Mouse (Mus musculus) megakaryocyte-erythroid progenitor cell, adult 5-6 weeks (primary cell): ENCODE results near the gene Dpep3. TPM values are rescaled to one million over a fixed set of nuclear protein-coding genes. Genes with fewer than 3 reads are reported as not detected.
"Not testable (repeated sequence)": the region's sequence is repeated elsewhere in the genome, so short reads cannot be mapped to it uniquely, and the experiment has no call there.

ENCODE experiments used
- ATAC-seq: replicated peaks from 2 replicates; pipeline ENCODE4 v1.8.0; 2016; ENCODE audit warnings: mild to moderate bottlenecking, inconsistent platforms; ENCODE audit not compliant: severe bottlenecking, poor library complexity, low FRiP score, low TSS enrichment
- total RNA-seq, 2 experiments: library from RNA; stranded (forward) in 1 of 2; stranded (reverse) in 1 of 2; fragments of 200-1000, 215-1000 nt in 1 of 2; fragments of >200 nt in 1 of 2; fragmentation: Nextera tagmentation in 1 of 2; gene quantifications; 2 replicates each; pipeline ENCODE4 v1.2.3; 2014 to 2017

The Dpep3 gene
- total RNA-seq (2014; fragmentation: Nextera tagmentation) (not detected in 2 replicates), total RNA-seq (2017) (not detected in 2 replicates)

DNA sequence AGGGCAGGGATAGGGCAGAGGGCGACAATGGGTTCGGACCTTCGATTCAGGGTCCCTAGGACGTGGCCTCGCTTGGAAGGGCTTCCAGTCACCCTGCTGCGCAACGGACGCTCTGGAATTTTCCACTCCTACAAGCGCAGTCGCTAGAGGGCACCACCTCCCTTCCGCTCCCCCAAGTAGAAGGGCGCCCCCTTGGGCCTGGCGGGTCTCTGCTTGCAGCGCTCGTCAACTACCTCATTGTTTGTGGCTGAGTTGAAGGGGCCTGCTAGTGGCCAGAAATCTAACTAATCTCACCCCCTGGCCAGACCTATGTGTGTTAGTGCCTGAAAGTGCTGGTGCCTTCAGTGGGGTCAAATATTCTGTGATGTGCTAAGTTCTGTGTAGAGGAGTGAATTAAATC lies at the start of gene Dpep3:
TSS of gene Dpep3 (minus strand) at position 105 of the 400 bp plus-strand sequence.
- ATAC-seq = no peak

DNA sequence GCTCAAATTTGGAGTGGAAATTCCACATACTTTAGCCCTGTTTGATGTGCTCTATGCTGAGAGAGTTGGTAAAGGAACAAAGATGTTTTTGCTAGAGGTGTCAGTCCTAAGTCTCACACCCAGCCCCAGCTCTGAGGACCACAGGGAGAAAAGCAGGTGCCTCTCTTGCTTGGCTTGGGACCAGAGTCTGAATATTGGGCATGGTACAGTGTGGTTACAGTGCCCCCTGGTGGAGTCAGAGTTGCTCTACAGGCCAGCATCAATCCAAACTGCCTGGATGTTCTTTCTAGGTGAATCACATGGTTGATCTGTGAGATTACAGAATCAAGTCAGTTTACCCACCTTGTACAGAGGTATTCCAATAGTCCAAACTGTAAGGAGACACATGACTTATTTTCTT lies 43.3 kb upstream of the Dpep3 start:
- peak; percentile 85 for ATAC-seq

DNA sequence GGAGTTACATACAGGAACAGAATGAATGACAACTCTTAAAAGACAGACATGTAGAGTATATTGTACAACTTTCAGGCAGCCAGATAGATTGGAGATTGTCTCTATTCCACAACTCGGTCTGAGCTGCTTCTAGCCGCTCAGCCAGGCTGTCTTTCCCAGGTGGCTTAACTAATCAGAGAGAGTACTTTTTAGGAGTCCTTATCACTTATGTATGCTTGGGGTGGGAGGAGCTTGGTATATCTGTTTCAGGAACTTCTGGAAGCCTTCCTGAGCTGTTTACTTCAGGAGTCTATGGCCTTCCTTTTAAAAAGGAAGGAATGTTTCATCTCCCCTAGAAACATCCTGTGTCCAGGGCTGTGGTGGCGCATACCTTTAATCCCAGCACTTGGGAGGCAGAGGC lies 38.8 kb upstream of the Dpep3 start:
- no peak for ATAC-seq

DNA sequence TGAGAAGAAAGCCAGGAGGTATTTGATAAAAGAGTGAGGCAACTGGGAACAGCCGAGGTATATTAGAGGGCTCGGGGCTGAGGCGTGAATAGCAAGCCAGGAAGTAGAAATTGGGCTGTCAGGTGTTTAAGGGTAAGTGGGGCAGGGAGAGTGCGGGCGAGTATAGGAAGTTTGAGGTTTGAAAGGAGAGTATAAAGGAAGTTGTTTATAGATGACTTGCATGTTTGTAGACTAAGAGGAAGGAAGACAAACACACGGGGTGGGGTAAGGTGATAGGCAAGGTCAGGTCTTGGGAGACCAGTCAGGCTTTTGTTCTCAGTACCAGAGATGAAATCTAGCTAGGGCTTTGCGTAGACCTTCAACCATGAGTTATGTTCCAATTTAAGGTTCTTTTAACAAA lies 37.9 kb upstream of the Dpep3 start:
- ATAC-seq = no peak

DNA sequence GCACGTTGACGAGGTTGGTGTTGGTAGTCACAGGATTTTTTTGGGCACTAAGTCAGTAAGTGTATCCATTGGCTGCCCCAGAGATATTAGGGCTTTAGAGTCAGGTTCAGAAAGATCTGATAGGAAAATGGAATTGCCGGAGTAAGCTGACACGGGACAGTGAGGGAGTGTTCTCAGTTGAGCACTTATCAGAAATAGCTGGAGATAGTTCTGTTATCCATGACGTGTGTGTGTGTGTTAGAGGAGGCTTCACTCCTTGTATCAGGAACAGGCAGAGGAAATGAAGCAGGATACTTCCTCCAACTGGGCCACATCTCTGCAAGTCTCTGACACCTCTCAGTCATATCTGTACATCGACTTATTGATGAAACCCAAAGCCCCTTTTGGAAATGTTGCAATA lies 37.1 kb upstream of the Dpep3 start:
- peak; percentile 10; the same call in 1 of the 2 replicates for ATAC-seq

DNA sequence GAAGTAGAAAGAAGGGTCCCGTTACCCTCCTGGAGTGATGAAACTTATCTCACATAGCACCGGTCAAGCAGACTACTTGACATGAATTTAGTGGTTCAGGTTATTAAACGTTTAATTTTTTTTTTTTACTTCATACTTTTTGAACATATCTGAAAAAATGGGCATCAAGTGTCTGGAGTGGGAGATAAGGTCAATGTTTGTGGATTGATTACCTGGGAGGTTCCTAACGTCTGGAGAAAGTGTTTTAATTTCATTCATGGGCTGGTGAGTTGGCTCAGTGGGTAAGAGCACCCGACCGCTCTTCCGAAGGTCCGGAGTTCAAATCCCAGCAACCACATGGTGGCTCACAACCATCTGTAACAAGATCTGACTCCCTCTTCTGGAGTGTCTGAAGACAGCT lies 33.0 kb upstream of the Dpep3 start:
- not testable (repeated sequence) for ATAC-seq

DNA sequence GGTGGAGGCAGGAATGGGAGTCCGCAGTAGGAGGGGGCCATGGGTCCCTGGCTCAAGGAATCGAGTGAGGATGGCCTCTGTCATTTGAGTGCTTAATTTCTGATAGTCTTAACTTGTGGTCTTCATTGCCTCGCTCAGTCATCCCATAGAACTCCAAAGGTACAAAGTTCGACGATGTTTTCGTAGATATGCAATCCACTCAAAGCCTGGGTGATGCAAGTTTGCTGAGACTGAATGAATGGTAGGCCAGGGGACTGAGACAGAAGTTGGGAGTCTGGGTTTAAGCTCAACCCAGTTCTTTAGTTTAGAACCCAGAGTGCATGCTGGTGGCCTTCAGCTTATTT lies 32.4 kb upstream of the Dpep3 start, which contains the start of gene Ddx28:
TSS of gene Ddx28 (minus strand) at position 240 of the 344 bp plus-strand sequence.
- peak; percentile 15; the same call in 1 of the 2 replicates for ATAC-seq

DNA sequence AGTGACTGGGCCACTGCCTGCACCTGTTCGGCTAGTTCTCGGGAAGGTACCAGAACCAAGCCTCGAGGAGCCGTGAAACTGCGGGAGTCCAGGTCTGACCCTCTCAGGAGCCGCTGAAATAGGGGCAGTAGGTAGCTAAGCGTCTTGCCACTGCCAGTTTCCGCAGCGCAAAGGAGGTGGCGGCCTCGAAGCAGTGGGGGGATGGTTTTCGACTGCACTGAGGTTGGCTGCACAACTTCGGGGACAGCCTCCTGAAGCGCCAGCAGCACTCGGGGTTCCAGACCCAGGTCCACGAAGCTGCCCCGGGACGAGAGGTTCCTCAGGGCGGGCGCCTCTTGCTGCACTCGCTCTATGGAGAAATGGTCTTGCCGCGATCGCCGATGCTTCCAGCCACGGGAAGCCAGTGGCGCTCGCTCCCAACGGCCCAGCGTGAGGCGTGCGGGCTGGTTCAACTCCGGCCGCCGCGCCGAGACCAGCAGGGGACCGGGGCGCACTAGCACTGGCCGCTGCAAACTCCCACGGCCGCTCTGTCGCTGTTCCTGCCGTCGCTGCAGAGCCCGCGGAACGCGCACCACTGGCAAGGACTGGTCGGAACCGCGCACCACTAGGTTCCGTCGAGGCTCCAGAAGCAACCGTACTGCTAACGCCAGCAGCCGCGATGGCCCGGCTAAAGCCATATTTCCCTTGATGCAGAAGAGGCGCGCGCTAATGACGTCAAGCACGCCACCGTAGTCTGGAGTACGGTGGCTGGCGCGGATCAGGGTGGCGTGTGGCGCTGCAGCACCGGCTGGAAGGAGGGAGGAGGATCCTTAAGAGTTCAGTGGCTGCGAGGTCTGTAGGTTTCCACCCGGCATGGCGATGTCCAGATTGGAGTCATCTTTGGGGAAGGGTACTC lies 31.8 kb upstream of the Dpep3 start:
- peak; percentile 91 for ATAC-seq

DNA sequence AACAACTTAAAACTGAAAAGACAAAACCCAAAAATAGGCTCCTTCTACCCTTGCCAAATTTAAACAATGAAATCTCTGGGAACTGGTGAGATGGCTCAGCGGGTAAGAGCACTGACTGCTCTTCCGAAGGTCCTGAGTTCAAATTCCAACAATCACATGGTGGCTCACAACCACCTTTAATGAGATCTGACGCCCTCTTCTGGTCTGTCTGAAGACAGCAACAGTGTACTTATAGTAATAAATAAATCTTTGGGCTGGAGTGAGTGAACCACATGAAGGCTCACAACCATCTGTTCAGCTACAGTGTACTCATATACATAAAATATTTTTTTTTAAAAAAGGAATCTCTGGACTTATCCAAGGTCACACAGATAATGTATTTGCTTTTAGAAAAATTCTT lies 28.7 kb upstream of the Dpep3 start:
- ATAC-seq = not testable (repeated sequence)

DNA sequence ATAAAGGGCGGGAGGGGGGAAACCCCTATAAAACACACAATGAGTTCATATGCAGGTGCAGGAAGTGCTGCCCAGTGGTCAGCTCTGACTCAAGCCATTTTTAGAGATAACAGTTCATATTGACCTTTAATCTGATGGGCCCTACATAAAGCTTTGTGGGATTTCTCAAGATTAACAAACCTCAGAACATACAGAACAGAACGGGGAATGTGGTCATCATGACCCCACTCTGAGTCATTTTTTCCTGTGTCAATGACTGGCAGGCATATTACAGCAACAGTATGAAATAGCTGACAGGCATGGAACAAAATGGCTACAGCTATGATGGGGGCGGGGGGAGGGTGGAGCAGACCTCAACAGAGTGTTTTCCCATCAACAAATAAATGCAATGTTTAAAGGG lies 27.9 kb upstream of the Dpep3 start:
- ATAC-seq = no peak

DNA sequence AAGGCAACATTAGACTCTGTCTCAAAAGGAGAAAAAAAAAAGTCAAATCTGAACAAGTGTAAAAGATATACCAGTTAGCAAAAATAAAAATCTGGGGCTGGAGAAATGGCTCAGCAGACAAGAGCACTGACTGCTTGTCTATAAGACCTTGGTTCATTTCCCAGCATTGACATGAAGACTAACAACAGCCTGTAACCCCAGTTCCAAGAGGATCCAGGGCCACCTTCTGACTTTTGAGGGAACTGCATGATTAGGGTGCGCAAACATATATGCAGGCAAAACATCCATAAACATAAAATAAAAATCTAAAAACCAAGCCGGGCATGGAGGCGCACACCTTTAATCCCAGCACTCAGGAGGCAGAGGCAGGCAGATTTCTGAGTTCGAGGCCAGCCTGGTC lies 27.2 kb upstream of the Dpep3 start:
- ATAC-seq = no peak

DNA sequence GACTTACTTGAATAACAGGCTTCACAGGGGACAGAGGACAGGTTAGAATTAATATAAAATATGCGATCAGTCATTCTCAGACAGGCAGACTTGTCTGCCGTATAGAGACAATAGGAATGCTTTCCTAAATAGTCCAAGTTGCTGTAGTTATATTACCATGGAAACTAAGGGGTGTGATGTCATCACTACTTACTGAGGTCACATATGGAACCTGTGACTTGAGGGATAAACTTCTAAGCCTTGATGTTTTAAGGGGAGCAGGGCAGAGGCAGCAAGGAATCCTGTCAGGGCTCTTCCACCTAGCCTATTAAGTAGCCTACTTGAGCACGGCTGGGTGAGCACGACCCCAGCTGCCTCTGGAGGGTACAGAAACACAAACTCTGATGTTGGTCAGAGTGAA lies 26.6 kb upstream of the Dpep3 start, which contains the start of gene Dpep2nb:
TSS of gene Dpep2nb (minus strand) at position 101 of the 400 bp plus-strand sequence.
- ATAC-seq = no peak

DNA sequence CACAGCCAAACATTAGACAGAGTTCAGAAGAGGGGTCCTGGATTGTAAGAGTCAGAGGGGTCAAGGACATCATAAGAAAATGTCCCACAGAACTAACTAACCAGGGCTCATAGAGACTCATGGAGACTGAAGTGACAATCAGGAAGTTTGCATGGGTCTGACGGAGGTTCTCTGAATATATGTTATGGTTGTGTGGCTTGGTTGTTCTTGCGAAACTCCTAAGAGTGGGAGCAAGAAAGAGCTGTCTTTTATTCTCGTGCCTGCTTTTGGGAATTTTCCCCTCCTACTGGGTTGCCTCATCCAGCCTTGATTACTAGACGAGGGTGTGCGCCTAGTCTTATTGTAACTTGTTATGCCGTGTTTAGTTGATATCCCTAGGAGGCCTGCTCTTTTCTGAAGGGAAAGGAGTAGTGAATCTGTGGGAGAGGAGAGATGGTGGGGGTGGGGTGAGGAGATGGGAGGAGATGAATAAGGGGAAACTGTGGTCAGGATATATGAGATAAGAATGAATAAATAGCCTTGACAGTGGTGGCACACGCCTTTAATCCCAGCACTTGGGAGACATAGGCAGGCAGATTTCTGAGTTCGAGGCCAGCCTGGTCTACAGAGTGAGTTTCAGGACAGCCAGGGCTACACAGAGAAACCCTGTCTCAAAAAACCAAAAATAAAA lies 25.4 kb upstream of the Dpep3 start:
- ATAC-seq = no peak

DNA sequence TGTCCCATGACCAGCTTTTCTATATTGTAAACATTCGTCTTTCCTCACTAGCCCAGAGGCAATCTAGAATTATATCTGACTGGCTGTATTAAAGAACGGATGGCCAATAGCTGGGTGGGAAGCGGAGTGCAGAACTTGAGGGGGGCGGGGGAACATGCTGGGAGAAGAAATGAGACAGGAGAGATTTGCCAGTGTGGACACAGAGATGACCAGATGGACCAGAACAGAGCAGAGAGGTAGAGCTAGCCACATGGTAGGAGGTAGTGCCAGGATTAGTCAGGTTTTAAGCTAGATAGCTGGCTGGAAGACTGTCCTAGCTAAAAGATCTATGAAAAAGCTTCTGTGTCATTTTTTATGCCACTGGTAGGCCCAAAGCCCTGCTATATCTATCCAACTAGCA lies 22.7 kb upstream of the Dpep3 start:
- ATAC-seq = no peak

DNA sequence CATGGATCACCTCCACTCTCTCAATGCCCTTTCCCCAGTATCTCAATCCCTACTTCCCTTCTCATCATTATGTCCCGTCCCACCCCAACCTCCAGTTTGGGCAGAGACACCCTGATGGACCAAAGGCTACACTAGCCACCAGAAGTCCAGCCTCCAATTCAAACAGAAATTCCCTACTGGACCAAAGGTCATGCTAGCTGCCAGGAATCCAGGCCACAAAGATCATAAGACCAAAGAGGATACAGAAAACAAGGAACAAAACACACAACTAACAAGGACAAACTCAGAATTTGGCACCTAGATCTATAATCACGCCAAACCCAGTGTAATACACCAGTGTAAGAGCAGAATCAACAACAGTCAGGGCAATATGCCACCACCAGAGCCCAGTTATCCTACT lies 19.7 kb upstream of the Dpep3 start:
- ATAC-seq = no peak

DNA sequence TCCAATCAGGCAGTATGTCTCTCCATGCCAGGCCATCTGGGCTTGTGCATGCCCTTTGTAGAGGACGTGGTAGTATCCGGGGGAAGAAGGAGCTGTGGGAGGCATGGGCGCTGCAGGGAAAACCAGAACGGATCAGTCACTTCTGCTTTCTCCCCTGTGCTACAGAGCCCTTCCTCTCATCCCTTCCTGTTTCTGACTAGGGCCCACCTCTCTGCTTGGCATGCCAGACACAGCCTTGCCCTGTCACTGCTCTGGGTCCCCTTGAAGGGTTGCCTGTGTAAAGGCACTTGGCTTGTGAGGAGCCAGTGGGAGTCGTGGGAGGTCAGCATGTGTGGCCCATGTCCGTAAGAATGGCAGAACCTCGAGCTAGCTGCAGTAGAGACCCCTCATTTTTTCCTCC lies 17.1 kb upstream of the Dpep3 start:
- ATAC-seq = 0 out of 2 replicates have a peak, but pooled peaks have one; percentile 39

DNA sequence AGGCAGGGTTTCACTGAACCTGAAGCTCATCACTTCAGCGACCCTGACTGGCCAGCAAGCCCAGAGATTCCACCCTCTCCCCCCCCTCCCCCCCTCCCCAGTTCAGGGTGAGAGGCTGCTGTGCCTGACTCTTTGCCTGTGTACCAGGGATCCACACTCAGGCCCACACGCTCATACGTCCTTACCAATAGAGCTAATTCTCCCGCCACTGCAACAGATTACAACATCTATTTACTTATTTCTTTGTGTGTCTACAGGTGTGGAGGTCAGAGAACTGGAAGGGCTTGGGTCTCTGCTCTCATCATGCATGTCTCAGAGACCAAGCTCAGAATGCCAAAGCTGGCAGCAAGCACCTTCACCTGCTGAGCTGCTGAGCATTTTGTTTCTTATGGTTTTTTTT lies 14.0 kb upstream of the Dpep3 start:
- ATAC-seq = no peak

DNA sequence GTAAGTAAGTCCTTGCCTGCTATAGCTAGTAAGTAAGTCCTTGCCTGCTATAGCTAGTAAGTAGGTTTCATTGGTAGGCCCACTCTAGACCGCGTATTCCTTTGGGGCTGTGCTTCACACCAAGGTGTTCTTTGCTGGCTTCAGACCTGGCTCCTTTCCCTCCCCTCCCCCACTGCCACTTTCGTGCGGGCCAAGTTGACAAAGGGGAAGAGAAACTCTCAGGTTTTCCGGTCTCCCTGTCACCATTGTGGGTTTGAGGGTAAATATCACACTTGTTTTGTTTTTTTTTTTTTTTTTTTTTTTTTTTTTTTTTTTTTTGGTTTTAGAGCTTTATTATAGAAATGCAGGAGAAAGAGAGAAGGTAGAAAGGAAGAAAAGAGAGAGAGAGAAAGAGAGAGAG lies 13.3 kb upstream of the Dpep3 start:
- ATAC-seq = no peak

DNA sequence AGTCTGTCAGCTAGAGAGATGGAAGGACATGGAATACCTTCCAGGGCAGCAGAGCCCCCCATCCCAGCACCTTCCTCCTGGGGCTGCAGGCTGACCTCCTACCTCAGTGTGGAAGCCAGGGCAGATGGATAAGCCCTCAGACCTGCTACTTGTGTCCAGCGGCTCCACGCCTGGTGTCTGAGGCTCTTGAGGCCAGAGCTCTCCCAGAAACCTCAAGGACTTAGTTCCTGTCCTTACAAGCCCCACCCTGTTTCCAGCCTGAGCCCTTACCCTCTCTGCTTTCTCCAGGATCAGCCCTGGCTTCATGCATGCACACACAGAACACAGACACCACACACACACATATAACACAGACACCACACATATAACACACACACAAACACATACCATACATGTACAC lies 12.3 kb upstream of the Dpep3 start:
- ATAC-seq = no peak

DNA sequence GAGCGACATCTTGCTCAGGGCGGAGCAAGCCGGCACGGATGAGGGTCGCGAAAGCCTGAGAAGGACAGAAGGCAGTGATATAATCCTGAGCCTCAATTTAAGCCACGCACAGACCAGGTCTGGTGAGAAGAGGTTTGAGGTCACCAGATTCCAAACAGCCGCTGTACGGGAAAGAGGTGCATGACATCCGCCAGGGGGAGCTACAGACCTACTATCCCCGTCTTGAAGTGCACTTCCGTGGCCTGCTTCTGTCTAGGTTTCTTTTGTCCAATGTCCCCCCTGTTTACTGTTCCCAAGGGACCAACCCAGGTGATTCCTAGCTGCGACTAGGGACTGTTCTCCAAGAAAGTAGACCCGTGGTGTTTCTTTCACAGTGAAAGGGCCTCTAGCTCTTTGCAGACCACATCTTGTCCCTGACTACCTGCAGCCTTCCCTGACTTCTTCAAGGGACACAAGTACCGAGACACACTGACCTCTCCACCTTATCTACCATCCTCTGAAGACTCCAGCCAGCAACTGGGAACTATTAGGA lies 11.7 kb upstream of the Dpep3 start, which contains the start of gene Dus2:
TSS of gene Dus2 (plus strand) at position 482 of the 532 bp plus-strand sequence.
- ATAC-seq = peak; percentile 86
